Mouse (Mus musculus): Measurements from ENCODE around the gene Oprd1.

GRCm38 (mm10) chr4:132146201-132146600 lies 1.9 kb upstream of the Oprd1 start:
- TF ChIP-seq ZC3H11A (IDR thresholded peaks at IDR 0.05; ENCODE audit: low read depth, low read length), result peak; percentile 40; the same call in 1 of the 2 replicates
- no peak for TF ChIP-seq BHLHE40 (IDR thresholded peaks at IDR 0.05; ENCODE audit: borderline replicate concordance, low read depth, low read length)
- TF ChIP-seq MXI1 (IDR thresholded peaks at IDR 0.05; ENCODE audit: low read depth, low read length), result no peak
- no peak for TF ChIP-seq MAX (IDR thresholded peaks at IDR 0.05; ENCODE audit: low read length)
- TF ChIP-seq USF2 (IDR thresholded peaks at IDR 0.05; ENCODE audit: borderline replicate concordance in 1 of 2, insufficient read depth in 1 of 2, low read depth in 1 of 2, low read length in 2 of 2), result no peak
- no peak for TF ChIP-seq CHD2 (IDR thresholded peaks at IDR 0.05; ENCODE audit: low read length)
